Mouse (Mus musculus) ES-E14 (cell line): ENCODE results near the gene Cxcl12. TPM values are rescaled to one million over a fixed set of nuclear protein-coding genes. Genes with fewer than 3 reads are reported as not detected.

Experiments used
- DNase-seq: peaks from one replicate; pipeline ENCODE4 v3.0.0-alpha.2; 2013; ENCODE audit warnings: low read depth, low spot score
- H3K27ac ChIP-seq: 2 replicates; pipeline ENCODE4 v1.5.1; 2012; ENCODE audit warnings: low read depth, mild to moderate bottlenecking, low read length, moderate library complexity, mixed read lengths; ENCODE audit not compliant: poor library complexity, insufficient read depth, severe bottlenecking
- H3K36me3 ChIP-seq: 2 replicates; pipeline ENCODE4 v1.6.1; 2012; ENCODE audit warnings: mild to moderate bottlenecking, low read length, moderate library complexity, mixed read lengths; ENCODE audit not compliant: control insufficient read depth, poor library complexity, insufficient read depth, severe bottlenecking
- H3K4me1 ChIP-seq, 2 experiments: fragments of 150-350 bp in 1 of 2; sonication (generic) in 1 of 2; 2 replicates each; pipeline ENCODE4 v1.6.1; 2012; ENCODE audit warnings: low read length in 2 of 2, mild to moderate bottlenecking in 1 of 2, mixed read lengths in 1 of 2; ENCODE audit not compliant: control insufficient read depth in 2 of 2, insufficient read depth in 2 of 2, poor library complexity in 1 of 2
- H3K4me3 ChIP-seq, 2 experiments: fragments of 150-350 bp in 1 of 2; sonication (generic) in 1 of 2; 2 replicates each; pipeline ENCODE4 v1.5.1; 2012; ENCODE audit warnings: low read length in 2 of 2, low read depth in 1 of 2, mild to moderate bottlenecking in 1 of 2, mixed read lengths in 1 of 2; ENCODE audit not compliant: insufficient read depth in 1 of 2, poor library complexity in 1 of 2, severe bottlenecking in 1 of 2
- H3K9ac ChIP-seq: 2 replicates; pipeline ENCODE4 v1.6.1; 2012; ENCODE audit warnings: low read depth, mild to moderate bottlenecking, low read length, mixed read lengths; ENCODE audit not compliant: poor library complexity, insufficient read depth, severe bottlenecking
- H3K9me3 ChIP-seq: fragments of 150-350 bp; sonication (generic); 2 replicates; pipeline ENCODE4 v1.6.1; 2012; ENCODE audit warnings: low read depth, mild to moderate bottlenecking, low read length; ENCODE audit not compliant: control insufficient read depth, insufficient read depth
- CHD2 ChIP-seq: IDR thresholded peaks from 2 replicates; pipeline ENCODE4 v1.6.1; 2014; ENCODE audit warnings: mild to moderate bottlenecking, low read depth, low read length, inconsistent platforms
- HCFC1 ChIP-seq: IDR thresholded peaks from 2 replicates; pipeline ENCODE4 v1.6.1; 2012; ENCODE audit warnings: low read length, inconsistent platforms, borderline replicate concordance; ENCODE audit not compliant: insufficient read depth
- MAFK ChIP-seq: IDR thresholded peaks from 2 replicates; pipeline ENCODE4 v1.6.1; 2014; ENCODE audit warnings: mild to moderate bottlenecking, low read depth, low read length, inconsistent platforms; ENCODE audit not compliant: insufficient read depth
- ZC3H11A ChIP-seq: IDR thresholded peaks from 2 replicates; pipeline ENCODE4 v1.6.1; 2012; ENCODE audit warnings: low read depth, mild to moderate bottlenecking, inconsistent platforms, low read length, borderline replicate concordance
- ZNF384 ChIP-seq: IDR thresholded peaks from 2 replicates; pipeline ENCODE4 v1.6.1; 2012; ENCODE audit warnings: low read depth, low read length, inconsistent platforms
- in situ Hi-C, 2 experiments: fragments of 600-800 bp; cut with MboI; formaldehyde crosslinking; loops; one replicate each; pipeline ENCODE4 v1.15.1; 2025; ENCODE audit warnings: low sequenced_read_pairs in 2 of 2, inconsistent platforms in 1 of 2; ENCODE audit not compliant: unreplicated experiment in 2 of 2
- total RNA-seq: library from RNA; depleted of rRNA; stranded (reverse); fragments of 300-350 nt; gene quantifications from 2 replicates; pipeline ENCODE4 v1.2.3, GENCODE M21; 2012

Cxcl12 gene
- total RNA-seq, 1 experiment: 11.6 TPM

DNA sequence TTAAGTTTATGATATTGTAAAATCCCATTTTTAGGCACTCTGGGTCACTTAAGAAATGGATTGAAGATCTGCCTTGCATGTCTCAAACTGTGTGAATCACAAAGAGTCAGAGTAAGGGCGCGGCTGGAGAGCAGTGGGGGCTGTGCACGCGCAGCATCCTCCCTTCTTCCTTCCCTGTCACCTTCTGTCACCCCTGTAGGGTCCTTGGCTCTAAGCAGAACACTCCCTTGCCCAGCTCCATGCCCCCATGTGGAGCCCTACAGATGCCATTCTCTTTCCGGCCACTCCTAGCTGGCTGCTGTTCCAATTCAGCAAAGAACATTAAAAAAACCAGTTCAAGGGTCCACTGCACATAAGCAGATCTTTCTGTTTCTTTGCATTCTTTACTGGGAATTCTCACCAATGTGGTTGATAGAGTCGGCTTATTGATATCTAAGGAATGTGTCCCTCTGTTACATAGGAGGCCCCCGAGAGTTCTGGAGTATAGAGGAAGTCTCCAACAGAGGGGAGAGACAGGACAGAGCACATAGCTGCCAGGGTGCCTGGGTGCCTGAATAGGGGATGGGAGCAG lies 51.7 kb downstream of the Cxcl12 start:
- TF ChIP-seq CHD2 (no peak), ZC3H11A (no peak), ZNF384 (no peak), MAFK (no peak), HCFC1 (no peak)
- in situ Hi-C loops: no loop called here
- Histone ChIP-seq H3K4me1 (peaks cover 0 to 2% of the 10 kb centered on the region in 2 experiments; a peak in 1 of 4 replicates), H3K27ac (no peak overlapping the region), H3K4me3 (no peak overlapping the region), H3K9ac (no peak overlapping the region), H3K9me3 (no peaks in the 10 kb centered on the region), H3K36me3 (no peaks in the 10 kb centered on the region)
- DNase-seq: no peak

DNA sequence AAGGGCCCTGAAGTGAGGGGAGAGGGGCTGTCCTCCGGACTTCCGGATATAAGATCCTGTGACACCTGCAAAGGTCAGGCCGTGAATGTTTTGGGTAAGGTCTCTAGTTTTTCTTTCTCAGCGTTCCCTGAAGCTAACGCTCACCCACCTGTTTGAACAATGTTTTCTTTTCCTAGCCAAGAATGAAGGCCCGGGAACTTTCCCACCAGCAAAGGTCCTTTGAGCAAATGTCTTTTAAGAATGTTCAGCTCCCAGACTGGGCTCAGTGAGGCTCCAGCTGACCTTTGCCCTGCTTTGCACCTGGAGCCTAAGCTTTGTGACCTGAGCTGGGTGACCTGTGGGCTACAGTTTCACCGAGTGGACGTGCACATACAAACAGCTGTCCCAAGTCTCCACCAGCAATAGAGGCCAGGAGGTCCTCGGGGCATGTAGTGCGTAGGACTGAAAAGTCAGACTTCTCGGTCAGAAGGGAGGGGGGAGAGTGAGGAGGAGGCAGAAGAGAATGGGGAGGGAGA lies 52.6 kb downstream of the Cxcl12 start:
- no peaks in the 10 kb centered on the region for H3K9me3 ChIP-seq
- no peak overlapping the region for H3K27ac ChIP-seq
- in situ Hi-C loops: no loop called here
- DNase-seq: no peak
- H3K9ac ChIP-seq: no peak overlapping the region
- H3K36me3 ChIP-seq: no peaks in the 10 kb centered on the region
- TF ChIP-seq HCFC1: no peak
- no peak for TF ChIP-seq CHD2
- TF ChIP-seq ZNF384: no peak
- no peak for TF ChIP-seq MAFK
- no peak for TF ChIP-seq ZC3H11A
- H3K4me1 ChIP-seq: peaks cover 0 to 2% of the 10 kb centered on the region in 2 experiments; a peak in 1 of 4 replicates
- no peak overlapping the region for H3K4me3 ChIP-seq
